Mouse (Mus musculus): ENCODE data around the gene Tmem102. TPM values are rescaled to one million over a fixed set of nuclear protein-coding genes. Genes with fewer than 3 reads are reported as not detected.
A peak's percentile ranks its signal among the peaks of the same experiment; 100 is the strongest.

The Tmem102 gene
- 14.3 and 14.9 TPM in 2 replicates for polyA plus RNA-seq (2015; fragmentation: Nextera tagmentation; extraction: Ambion mirVana)

DNA sequence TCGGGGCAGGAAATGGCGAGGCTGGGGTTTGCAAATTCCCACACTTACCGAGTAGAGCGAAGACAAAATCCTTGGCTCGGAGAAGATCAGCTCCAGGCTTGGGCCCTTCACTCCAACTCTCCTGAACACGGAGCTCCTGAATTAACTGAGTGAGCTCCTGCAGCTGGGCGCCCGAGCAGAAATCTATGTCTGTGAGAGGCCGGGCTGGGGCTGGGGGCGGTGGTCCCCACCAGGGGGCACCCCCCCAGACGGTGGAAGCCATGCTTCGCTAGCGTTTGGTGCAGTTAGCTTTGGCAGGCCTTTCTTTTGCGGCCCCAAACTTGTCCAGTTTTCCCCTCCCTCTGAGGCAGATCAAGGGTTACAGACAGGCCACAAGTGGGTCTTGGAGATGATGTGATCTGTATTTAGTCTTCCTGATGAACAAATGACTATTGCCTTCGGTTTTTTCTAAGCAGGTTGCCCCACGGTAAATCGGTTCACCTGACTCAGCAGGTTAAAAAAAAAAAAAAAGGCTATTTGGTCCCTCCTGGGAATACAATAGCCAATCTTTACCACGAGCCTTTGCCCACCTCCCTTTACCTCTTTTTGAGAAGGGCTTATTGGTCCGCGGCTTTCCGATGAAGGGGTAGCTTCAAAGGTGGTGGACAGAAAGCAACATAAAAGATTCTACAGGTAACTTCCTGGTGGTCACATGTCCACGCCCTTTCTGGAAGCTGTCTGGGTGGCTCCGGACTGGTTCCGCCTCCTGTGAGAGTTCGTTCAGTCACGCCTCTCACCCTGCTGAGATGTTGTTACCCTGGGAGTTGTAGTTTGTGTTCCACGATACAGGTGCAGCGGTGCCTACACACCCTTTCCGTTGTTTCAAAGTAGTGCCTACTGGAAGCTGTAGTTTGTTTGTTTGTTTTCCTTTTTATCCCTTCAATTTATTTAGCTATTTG is at the start of gene Tmem102:
TSS of gene Tmem102 (minus strand) at position 653 of the 938 bp plus-strand sequence.
- Histone ChIP-seq H3K9ac (replicated peaks; ENCODE audit: low read depth) (0 out of 2 replicates have a peak within 1 kb of the TSS, but pooled peaks have one; percentile 16), H3K36me3 (ENCODE audit: insufficient read depth, low read length) (no peaks in the 10 kb centered on the region), H3K9me3 (ENCODE audit: low read length) (no peaks in the 10 kb centered on the region), H3K27me3 (replicated peaks; ENCODE audit: insufficient read depth, low read length) (0 out of 2 replicates have a peak, but pooled peaks cover 6% of the 10 kb centered on the region), H3K4me1 (ENCODE audit: insufficient read depth, low read depth, low read length) (peaks cover 33% of the 10 kb centered on the region; the same call in 1 of the 2 replicates), H3K4me3 (ENCODE audit: low read depth, low read length) (peak within 1 kb of the TSS; percentile 21), H3K27ac (ENCODE audit: low read length) (no peak within 1 kb of the TSS), H3K4me2 (replicated peaks; ENCODE audit: low read depth, low read length) (peak within 1 kb of the TSS; percentile 86)
- ATAC-seq (peak; percentile 62), DNase-seq (ENCODE audit: low spot score) (peak; percentile 88)
- WGBS: 12% methylated on average over 29 of the region's 29 CpGs
- TF ChIP-seq CTCF (IDR thresholded peaks at IDR 0.05) (no peak), EP300 (IDR thresholded peaks at IDR 0.05) (no peak)

DNA sequence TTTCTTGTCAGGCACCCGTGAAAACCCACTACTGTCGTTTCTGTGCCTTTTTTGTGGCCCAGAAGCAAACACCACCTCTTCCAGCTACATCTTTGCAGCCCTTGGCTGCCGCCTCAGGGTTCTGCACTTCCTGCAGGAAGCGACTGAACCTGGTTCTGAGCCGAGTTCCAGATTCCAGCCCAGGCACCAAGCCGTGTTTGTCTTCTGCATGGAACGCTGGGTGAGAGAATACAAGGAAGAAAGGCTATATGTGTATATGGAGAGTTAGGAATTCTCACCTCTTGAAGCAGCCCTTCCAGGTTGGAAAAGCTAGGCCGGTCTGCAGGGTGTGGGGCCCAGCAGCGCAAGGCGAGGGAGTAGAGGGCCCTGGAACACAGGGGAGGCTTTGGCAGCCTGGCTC is 49.3 kb upstream of the Tmem102 start:
- ATAC-seq: no peak
- H3K27ac ChIP-seq (ENCODE audit: low read length): no peak overlapping the region
- H3K36me3 ChIP-seq (ENCODE audit: insufficient read depth, low read length): peaks cover 16% of the 10 kb centered on the region
- H3K4me2 ChIP-seq (replicated peaks; ENCODE audit: low read depth, low read length): no peak overlapping the region
- no peak for DNase-seq (ENCODE audit: low spot score)
- 71% methylated on average over 10 of the region's 10 CpGs for WGBS
- H3K27me3 ChIP-seq (replicated peaks; ENCODE audit: insufficient read depth, low read length): no peaks in the 10 kb centered on the region
- no peak overlapping the region for H3K9ac ChIP-seq (replicated peaks; ENCODE audit: low read depth)
- H3K9me3 ChIP-seq (ENCODE audit: low read length): no peaks in the 10 kb centered on the region
- H3K4me3 ChIP-seq (ENCODE audit: low read depth, low read length): no peak overlapping the region
- TF ChIP-seq CTCF (IDR thresholded peaks at IDR 0.05) (no peak), EP300 (IDR thresholded peaks at IDR 0.05) (no peak)
- 0 out of 2 replicates have a peak, but pooled peaks cover 3% of the 10 kb centered on the region for H3K4me1 ChIP-seq (ENCODE audit: insufficient read depth, low read depth, low read length)

DNA sequence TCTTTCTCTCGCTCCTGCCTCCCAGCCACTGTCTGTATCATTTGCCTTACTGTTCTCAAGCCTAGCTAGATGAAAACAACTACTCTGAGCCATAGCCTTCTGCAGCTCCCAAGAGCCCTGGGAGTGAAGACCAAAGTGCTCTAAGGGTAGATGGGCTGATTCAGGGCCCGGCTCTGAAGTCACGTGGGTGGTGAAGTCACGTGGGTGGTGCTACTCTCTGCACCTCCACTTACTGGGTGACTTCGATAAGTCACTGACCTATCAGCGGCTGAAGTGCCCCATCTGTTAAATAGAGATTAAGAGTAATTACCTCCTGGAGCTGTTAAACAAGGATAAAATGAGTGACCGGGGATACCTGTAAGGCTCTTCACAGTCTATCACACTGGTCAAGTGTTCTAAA is 48.6 kb upstream of the Tmem102 start:
- Histone ChIP-seq H3K4me1 (ENCODE audit: insufficient read depth, low read depth, low read length) (0 out of 2 replicates have a peak, but pooled peaks cover 3% of the 10 kb centered on the region), H3K27ac (ENCODE audit: low read length) (no peak overlapping the region), H3K9ac (replicated peaks; ENCODE audit: low read depth) (no peak overlapping the region), H3K4me3 (ENCODE audit: low read depth, low read length) (no peak overlapping the region), H3K4me2 (replicated peaks; ENCODE audit: low read depth, low read length) (no peak overlapping the region), H3K9me3 (ENCODE audit: low read length) (no peaks in the 10 kb centered on the region), H3K27me3 (replicated peaks; ENCODE audit: insufficient read depth, low read length) (no peaks in the 10 kb centered on the region), H3K36me3 (ENCODE audit: insufficient read depth, low read length) (peaks cover 16% of the 10 kb centered on the region)
- ATAC-seq: peak; percentile 29
- TF ChIP-seq CTCF (IDR thresholded peaks at IDR 0.05) (no peak), EP300 (IDR thresholded peaks at IDR 0.05) (no peak)
- DNase-seq (ENCODE audit: low spot score): no peak
- 48% methylated on average over 7 of the region's 7 CpGs for whole genome bisulfite sequencing

DNA sequence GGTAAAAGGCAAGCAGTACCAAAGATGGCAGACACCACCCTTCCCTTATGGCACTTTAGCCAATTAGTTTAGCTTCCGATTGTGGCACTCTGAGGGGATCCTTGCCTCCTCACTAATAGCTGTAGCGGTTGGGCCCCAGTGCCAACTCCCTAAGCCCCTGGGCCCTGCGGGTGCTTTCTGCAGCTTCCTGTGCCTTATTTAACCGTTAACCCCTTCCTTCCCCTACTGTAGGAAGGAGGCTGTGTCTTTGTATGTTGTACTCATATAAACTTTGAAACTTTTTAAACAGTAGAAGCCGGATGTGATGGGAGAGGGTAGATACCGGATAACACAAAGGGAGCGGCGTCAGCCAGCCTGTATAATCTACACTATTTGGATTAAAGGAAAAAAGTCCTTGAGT is 45.3 kb upstream of the Tmem102 start:
- Histone ChIP-seq H3K9me3 (ENCODE audit: low read length) (no peaks in the 10 kb centered on the region), H3K4me2 (replicated peaks; ENCODE audit: low read depth, low read length) (no peak overlapping the region), H3K9ac (replicated peaks; ENCODE audit: low read depth) (no peak overlapping the region), H3K36me3 (ENCODE audit: insufficient read depth, low read length) (peaks cover 24% of the 10 kb centered on the region), H3K27me3 (replicated peaks; ENCODE audit: insufficient read depth, low read length) (no peaks in the 10 kb centered on the region), H3K27ac (ENCODE audit: low read length) (no peak overlapping the region), H3K4me1 (ENCODE audit: insufficient read depth, low read depth, low read length) (peaks cover 14% of the 10 kb centered on the region; the same call in 1 of the 2 replicates), H3K4me3 (ENCODE audit: low read depth, low read length) (no peak overlapping the region)
- no peak for DNase-seq (ENCODE audit: low spot score)
- no peak for ATAC-seq
- no peak for TF ChIP-seq CTCF (IDR thresholded peaks at IDR 0.05)
- TF ChIP-seq EP300 (IDR thresholded peaks at IDR 0.05): no peak
- 59% methylated on average over 8 of the region's 8 CpGs for WGBS

DNA sequence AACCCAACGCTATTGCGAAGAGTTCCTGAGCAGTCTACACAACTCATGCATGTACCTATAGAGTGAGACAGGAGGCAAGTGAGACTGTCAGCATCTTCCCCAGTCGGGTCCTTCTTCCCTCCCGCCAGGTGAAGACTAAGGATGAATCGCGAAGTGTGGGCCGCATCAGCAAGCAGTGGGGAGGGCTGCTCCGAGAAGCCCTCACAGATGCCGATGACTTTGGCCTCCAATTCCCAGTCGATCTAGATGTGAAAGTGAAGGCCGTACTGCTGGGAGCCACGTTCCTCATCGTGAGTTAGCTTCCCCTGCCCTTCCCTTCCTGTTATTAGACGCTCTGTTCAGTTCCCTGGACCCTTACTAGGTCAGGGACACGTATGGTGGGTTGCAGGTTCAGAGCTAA is 44.5 kb upstream of the Tmem102 start:
- WGBS: 85% methylated on average over 15 of the region's 15 CpGs
- Histone ChIP-seq H3K4me1 (ENCODE audit: insufficient read depth, low read depth, low read length) (peaks cover 18% of the 10 kb centered on the region; the same call in 1 of the 2 replicates), H3K27me3 (replicated peaks; ENCODE audit: insufficient read depth, low read length) (no peaks in the 10 kb centered on the region), H3K4me3 (ENCODE audit: low read depth, low read length) (no peak overlapping the region), H3K27ac (ENCODE audit: low read length) (no peak overlapping the region), H3K9ac (replicated peaks; ENCODE audit: low read depth) (no peak overlapping the region), H3K36me3 (ENCODE audit: insufficient read depth, low read length) (peaks cover 24% of the 10 kb centered on the region), H3K4me2 (replicated peaks; ENCODE audit: low read depth, low read length) (no peak overlapping the region), H3K9me3 (ENCODE audit: low read length) (no peaks in the 10 kb centered on the region)
- ATAC-seq: no peak
- TF ChIP-seq CTCF (IDR thresholded peaks at IDR 0.05) (no peak), EP300 (IDR thresholded peaks at IDR 0.05) (no peak)
- no peak for DNase-seq (ENCODE audit: low spot score)

DNA sequence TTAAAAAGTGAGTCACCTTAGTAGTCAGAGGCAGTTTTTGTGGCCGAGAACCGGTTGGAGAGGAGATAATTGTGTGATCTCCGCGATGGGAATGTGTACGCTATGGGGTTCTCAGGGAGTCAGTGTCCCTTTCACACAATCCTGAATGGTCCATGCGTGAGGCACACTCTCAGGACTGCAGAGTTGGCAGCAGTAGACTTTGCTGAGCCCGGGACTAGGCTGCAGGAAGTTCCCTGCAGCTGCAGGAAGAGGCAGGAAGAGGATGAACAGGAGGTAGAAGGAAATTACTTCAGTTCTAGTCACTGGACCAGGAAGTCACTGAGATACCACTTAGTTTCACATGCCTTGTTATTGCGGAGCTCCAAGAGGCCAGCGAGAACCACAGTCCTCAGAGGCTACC is 43.7 kb upstream of the Tmem102 start:
- Histone ChIP-seq H3K4me2 (replicated peaks; ENCODE audit: low read depth, low read length) (no peak overlapping the region), H3K36me3 (ENCODE audit: insufficient read depth, low read length) (peaks cover 24% of the 10 kb centered on the region), H3K9me3 (ENCODE audit: low read length) (no peaks in the 10 kb centered on the region), H3K4me3 (ENCODE audit: low read depth, low read length) (no peak overlapping the region), H3K4me1 (ENCODE audit: insufficient read depth, low read depth, low read length) (peaks cover 18% of the 10 kb centered on the region; the same call in 1 of the 2 replicates), H3K27me3 (replicated peaks; ENCODE audit: insufficient read depth, low read length) (no peaks in the 10 kb centered on the region), H3K27ac (ENCODE audit: low read length) (peak overlapping the region; percentile 26; the same call in 1 of the 2 replicates), H3K9ac (replicated peaks; ENCODE audit: low read depth) (no peak overlapping the region)
- 71% methylated on average over 9 of the region's 9 CpGs for WGBS
- no peak for DNase-seq (ENCODE audit: low spot score)
- TF ChIP-seq EP300 (IDR thresholded peaks at IDR 0.05) (no peak), CTCF (IDR thresholded peaks at IDR 0.05) (no peak)
- ATAC-seq: no peak
